Mouse (Mus musculus) heart, postnatal 25 days (tissue): ENCODE measurements around the gene Eif1ad. TPM values are rescaled to one million over a fixed set of nuclear protein-coding genes. Genes with fewer than 3 reads are reported as not detected.
A peak's percentile ranks its signal among the peaks of the same experiment; 100 is the strongest.
"Not testable (repeated sequence)": the region's sequence is repeated elsewhere in the genome, so short reads cannot be mapped to it uniquely, and the experiment has no call there.

Source experiments
- DNase-seq: peaks from one replicate; pipeline ENCODE4 v3.0.0; 2022; ENCODE audit warnings: low spot score
- intact Hi-C: fragments of 180-260 bp; cut with DNase I; formaldehyde crosslinking; loops from one replicate; pipeline ENCODE4 v1.15.1; 2025
- total RNA-seq, 2 experiments: library from RNA; stranded (reverse); gene quantifications; 2 replicates each; pipeline ENCODE4 v1.2.3; 2021

Eif1ad gene
- total RNA-seq: 10 to 100 TPM; 17.6 to 19.4 TPM

- intact Hi-C loops: loop anchor here (1.0 to 5.0 kb wide), 3 partner anchors 22 to 259 kb away; partner anchors contain the start of genes Mus81, Rab1b and Sart1
- peak; percentile 88 for DNase-seq
Observed at GRCm38 (mm10) chr19:5366175-5367052, at the start of gene Eif1ad. Gene Eif1ad, plus strand, starts transcription at chr19:5366741.

- no peak for DNase-seq
- intact Hi-C loops: no loop called here
Observed at GRCm38 (mm10) chr19:5323801-5324200, 42.7 kb upstream of the Eif1ad start.

DNA sequence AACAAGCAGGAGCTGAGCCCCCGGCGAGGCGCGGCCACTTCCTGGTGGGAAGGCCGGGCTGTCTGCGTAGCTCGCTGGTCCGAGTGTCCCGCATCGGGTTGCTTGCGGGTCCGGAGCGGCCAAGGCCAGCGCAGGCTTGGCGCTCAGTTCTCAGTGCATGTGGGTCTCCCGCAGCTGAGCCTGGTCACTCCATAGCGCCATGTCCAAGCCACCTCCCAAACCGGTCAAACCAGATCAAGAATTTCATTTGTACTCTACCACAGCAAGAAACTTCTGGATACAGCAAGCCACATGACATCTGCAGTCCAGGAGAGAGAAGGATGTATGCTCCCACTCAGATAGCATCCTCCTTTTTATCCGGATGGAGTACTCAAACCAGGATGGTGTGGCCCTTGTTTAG is 38.6 kb upstream of the Eif1ad start:
- no peak for DNase-seq
- intact Hi-C loops: no loop called here

DNA sequence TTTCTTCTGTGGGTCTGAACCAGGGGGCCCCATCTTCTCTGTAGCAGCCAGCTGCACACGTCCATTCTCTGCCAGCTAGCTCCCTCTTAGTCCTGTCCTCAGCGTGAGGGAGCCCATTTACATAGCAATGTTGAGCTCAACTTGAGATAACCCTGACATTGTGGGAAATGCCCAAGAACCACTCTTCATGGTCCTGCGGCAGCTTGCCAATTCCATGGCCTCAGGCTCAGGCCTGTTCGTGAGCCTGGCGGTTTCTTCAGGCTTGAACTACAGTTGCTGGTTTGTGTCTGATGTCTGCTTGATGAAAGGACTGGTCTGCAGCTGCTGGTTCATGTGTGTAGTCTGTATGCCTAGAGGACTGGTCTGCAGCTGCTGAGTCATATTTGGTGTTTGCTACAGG is 31.8 kb upstream of the Eif1ad start:
- no peak for DNase-seq
- intact Hi-C loops: no loop called here

- intact Hi-C loops: no loop called here
- DNase-seq: no peak
Observed at GRCm38 (mm10) chr19:5335441-5335840, 31.1 kb upstream of the Eif1ad start, which contains the start of gene Catsper1. Gene Catsper1, plus strand, starts transcription at chr19:5335741.

DNA sequence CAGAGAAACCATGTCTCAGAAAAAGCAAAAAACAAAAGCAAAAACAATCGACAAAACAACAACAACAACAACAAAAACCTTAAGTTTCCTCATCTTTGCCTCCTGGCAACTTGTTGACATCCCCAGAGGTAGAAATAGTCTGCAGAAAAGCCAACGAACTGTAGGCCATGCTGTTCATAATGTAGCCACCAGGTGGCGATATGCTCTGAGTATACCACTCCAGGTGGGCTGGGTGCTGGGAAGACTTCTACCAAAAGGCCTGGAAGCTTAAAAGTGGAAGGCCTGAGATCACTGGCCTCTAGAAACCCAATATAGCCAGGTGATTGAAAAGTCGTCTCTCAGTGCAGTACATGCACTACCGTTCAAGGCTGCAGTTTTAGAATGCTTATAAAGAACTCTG is 28.6 kb upstream of the Eif1ad start:
- DNase-seq: peak; percentile 23
- intact Hi-C loops: loop anchor here (1.0 kb wide), 1 partner anchor 10 kb away; no protein-coding TSS in a partner anchor

DNA sequence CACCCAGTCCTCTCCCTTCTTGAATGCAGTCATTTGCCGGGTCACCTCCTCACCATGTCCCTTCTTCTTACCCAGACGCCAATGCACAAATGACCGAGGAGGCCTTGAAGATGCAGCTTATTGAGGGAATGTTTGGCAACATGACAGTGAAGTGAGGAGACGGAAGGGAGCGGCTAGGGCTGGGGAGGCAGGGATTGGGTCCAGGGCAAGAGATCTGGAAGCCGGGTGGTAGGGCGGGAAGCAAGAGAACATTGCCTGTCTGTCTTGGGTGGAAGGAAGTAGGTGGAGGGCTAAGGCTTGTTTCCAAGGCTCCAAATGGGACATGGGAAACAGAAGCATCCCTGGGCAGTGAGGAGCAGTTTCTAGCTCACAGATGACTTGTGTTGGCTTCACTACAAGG is 25.2 kb upstream of the Eif1ad start:
- intact Hi-C loops: no loop called here
- DNase-seq: peak; percentile 48

DNA sequence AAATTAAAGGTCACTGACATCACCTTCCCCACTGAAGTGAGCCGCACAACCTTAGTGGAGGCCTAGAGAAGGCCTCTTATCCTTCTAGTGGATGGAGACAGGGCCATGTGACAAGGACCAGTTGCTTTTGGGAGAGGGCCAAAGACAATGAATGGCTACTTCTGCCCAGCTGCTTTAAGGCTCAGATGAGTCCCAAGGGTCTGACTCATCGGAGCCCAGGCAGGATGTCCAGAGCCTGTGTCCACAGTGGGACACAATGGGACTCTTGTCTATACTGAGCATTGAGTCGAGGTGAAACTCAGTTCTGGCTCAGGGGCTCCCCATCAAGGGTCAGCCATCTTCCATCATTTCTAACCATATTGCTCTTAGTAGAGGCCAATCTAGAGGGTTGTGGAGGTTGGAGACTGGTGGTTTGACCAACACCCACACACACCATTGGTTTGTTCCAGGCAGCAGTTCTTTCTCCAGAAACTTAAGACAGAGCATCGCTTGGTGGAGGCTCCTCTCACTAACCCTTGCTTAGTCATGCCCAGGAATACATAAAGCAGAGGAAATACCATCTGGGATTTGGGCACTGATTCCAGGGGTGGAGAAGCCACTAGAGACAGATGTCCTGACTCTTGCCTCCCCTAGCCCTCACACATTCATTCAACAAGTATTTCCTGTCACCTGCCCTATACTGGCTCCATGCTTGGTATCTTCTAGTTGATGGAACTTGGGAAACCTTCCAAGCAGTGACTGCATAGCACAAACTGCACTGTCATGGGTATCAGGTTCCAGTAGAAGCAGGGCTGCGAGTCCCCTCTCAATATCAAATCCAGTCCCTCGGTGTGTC is 21.0 kb upstream of the Eif1ad start:
- DNase-seq: peak; percentile 64
- intact Hi-C loops: loop anchor here (5.0 kb wide), 1 partner anchor 43 kb away; no protein-coding TSS in a partner anchor

- DNase-seq: no peak
- intact Hi-C loops: loop anchor here (1.0 to 5.0 kb wide), 2 partner anchors 10 to 46 kb away; no protein-coding TSS in a partner anchor
Observed at GRCm38 (mm10) chr19:5348064-5348463, 18.5 kb upstream of the Eif1ad start.

- intact Hi-C loops: loop anchor here (1.0 to 5.0 kb wide), 2 partner anchors 11 to 47 kb away; no protein-coding TSS in a partner anchor
- no peak for DNase-seq
Observed at GRCm38 (mm10) chr19:5348526-5349501, 17.7 kb upstream of the Eif1ad start.

DNA sequence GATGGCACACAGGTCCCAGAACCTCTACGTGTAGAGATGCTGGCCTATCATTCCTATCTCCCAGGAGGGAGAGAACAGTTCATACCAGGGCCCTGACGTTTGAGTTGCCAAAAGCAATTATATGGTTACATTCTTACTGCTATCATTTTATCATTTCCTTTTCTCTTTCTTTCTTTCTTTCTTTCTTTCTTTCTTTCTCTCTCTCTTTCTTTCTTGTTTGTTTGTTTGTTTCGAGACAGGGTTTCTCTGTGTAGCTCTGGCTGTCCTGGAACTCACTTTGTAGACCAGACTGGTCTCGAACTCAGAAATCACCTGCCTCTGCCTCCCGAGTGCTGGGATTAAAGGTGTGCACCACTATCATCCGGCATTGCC is 17.1 kb upstream of the Eif1ad start, which contains the start of gene Cst6:
TSS of gene Cst6 (minus strand) at position 73 of the 372 bp plus-strand sequence.
- DNase-seq: not testable (repeated sequence)
- intact Hi-C loops: loop anchor here (5.0 kb wide), 1 partner anchor 47 kb away; no protein-coding TSS in a partner anchor

DNA sequence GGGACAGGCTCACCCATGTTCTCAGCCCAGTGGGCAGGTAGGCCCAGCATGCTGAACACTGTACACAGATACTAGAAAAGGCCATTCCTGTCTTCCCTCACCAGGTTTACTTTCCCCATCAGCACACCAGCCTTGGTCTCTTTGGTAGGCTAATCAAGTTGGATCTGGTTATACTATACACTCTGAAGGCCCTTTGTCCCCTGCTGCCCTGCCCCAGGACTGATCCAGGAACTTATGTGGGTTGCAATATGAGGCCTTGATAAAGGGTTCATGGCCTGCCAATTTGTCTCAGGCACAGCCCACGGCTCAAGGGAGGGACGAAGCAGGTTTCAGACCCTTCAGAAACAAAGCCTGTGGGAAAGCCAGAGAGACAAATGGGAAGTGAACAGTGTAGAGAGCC is 12.9 kb upstream of the Eif1ad start:
- intact Hi-C loops: no loop called here
- no peak for DNase-seq

DNA sequence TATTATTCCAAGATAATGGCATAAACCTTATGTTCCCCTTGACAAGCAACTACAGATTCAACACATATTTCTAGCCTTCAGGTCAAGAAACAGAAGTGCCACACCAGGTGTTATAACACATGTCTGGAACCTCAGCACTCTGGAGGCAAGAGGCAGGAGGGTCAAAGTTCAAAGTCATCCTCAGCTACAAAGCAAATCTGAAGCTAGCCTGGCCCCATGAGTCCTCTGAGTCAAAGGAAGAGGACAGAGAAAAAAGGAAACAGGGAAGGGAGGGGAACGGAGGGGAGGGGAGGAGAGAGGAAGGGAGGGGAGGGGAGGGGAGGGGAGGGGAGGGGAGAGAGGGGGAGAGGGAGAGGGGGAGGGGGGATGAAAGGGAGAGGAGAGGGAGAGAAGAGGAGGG is 10.5 kb upstream of the Eif1ad start:
- DNase-seq: no peak
- intact Hi-C loops: no loop called here

DNA sequence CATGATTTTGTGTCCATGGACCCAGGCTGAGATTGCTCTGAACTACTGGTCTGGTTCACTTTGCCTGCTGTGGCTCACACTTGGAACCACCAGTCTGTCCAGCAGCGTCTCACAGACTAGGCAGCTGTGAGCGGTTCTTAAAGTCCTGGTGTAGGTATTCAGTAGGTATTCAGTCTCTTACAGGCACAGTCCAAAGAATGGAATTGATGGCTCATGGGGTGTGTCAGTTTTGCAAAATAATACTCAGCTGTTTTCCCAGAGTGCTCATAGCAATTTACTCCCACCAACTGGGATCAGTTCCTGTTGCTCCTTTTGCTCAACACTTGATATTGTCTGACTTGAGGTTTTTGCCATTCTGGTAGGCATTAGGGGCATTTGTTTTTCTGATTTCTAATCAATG is 4.4 kb upstream of the Eif1ad start:
- intact Hi-C loops: no loop called here
- DNase-seq: no peak

DNA sequence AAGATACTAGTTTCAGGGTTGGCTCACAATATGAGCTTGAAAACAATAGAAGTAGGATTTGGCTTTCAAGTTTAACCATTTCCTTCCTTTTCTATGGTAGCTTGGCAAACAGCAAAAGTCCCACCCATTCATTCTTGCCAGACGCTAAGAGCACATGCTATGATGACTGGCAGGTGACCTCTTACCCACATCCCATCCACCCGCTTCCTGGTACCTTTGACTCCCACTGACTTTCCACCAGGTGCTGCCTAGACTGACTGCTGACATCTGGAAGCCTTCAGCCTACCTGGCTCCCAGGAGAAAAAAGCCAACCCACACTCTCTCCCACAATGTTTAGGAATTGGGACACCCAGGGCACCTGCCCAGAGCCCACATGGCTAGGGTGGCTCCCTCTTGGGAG is 2.4 kb upstream of the Eif1ad start:
- intact Hi-C loops: no loop called here

DNA sequence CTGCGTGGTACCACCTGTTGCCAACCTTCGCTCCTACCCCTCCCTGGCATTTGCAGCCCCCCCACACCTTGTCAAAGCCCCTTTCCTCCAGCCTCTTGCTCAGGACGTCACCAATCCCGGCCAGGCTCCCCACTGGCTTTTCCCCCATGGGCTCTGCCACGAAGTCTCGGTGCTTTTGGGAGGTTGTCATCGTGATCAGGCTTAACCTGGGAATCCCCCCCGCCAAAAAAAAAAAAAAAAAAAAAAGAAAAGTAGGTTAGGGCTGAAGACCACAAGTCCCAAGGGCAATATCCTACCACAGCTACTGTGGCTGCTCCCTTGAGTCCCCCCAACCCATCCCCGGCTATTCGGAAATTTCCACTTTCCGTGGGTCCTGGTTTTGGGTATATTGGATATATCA is 790 bp upstream of the Eif1ad start:
- intact Hi-C loops: loop anchor here (1.0 to 5.0 kb wide), 3 partner anchors 23 to 258 kb away; partner anchors contain the start of genes Mus81, Rab1b and Sart1
- no peak for DNase-seq

More for the DNA sequence above, 2.4 kb upstream of the Eif1ad start:
- DNase-seq: no peak

DNA sequence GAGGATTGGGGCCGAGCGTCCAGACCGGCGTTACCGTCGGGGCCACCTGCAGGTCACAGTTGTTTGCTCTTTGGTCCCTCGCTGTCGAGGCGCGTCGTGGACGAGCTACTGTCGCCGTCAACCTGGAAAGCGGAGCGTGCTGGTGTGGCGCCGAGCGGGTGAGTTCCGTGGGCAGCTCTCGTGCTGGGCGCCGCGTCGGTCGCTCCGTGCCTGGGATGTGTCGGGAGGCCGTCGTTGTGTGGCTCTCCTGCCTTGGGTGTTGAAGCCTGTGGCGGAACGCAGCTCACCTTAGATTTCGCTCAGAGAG is 465 bp downstream of the Eif1ad start, which contains the start of gene Banf1:
TSS of gene Banf1 (minus strand) at position 116 of the 307 bp plus-strand sequence.
- no peak for DNase-seq
- intact Hi-C loops: loop anchor here (5.0 kb wide), 2 partner anchors 120 to 260 kb away; partner anchors contain the start of genes Mus81 and Rab1b

- no peak for DNase-seq
- intact Hi-C loops: loop anchor here (5.0 kb wide), 2 partner anchors 120 to 260 kb away; partner anchors contain the start of genes Mus81 and Rab1b
Observed at GRCm38 (mm10) chr19:5367455-5367854, 914 bp downstream of the Eif1ad start.

DNA sequence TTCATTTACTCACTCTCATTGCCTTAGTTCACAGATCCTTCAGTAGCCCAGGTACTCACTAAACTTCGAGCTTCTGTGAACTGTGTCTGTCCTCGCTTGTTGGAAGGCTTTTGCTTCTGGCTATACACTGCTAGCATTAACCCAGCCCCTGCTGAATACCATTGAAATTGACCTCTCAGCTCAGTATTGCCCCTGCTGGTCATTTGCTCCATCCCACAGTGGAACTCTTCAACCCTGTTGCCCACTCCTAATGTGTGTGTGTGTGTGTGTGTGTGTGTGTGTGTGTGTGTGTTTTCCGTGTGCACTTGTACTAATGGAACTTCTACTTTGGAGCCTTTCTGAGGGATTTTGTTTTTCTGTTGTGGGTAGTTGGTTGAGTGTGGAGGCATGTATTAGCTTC is 4.4 kb downstream of the Eif1ad start:
- intact Hi-C loops: no loop called here
- no peak for DNase-seq
